Mouse (Mus musculus) lung, embryonic 14.5 days (tissue): ENCODE data around the gene Olfr1255. TPM values are rescaled to one million over a fixed set of nuclear protein-coding genes. Genes with fewer than 3 reads are reported as not detected.

Experiments
- ATAC-seq: fragments of 200-750 bp; cut with Nextera tagmentation; 2 replicates; pipeline ENCODE4 v1.8.0; 2017; ENCODE audit warnings: mild to moderate bottlenecking, moderate TSS enrichment, moderate library complexity; ENCODE audit not compliant: insufficient read depth
- DNase-seq: peaks from one replicate; pipeline ENCODE4 v3.0.0-alpha.2; 2015
- H3K27ac ChIP-seq: fragments of 300-500 bp; sonication (generic); 2 replicates; pipeline ENCODE4 v1.5.1; 2014; ENCODE audit warnings: low read depth, mild to moderate bottlenecking, moderate library complexity
- H3K27me3 ChIP-seq: fragments of 300-500 bp; sonication (generic); 2 replicates; pipeline ENCODE4 v1.6.1; 2014; ENCODE audit warnings: low read length, control low read depth; ENCODE audit not compliant: insufficient read depth
- H3K36me3 ChIP-seq: fragments of 300-500 bp; sonication (generic); 2 replicates; pipeline ENCODE4 v1.6.1; 2014; ENCODE audit warnings: control low read depth; ENCODE audit not compliant: insufficient read depth
- H3K4me1 ChIP-seq: fragments of 300-500 bp; sonication (generic); 2 replicates; pipeline ENCODE4 v1.6.1; 2014; ENCODE audit warnings: antibody characterized with exemption, control low read depth; ENCODE audit not compliant: insufficient read depth
- H3K4me2 ChIP-seq: fragments of 300-500 bp; sonication (generic); 2 replicates; pipeline ENCODE4 v1.6.1; 2014; ENCODE audit warnings: mild to moderate bottlenecking
- H3K4me3 ChIP-seq: fragments of 300-500 bp; sonication (generic); 2 replicates; pipeline ENCODE4 v1.5.1; 2014; ENCODE audit warnings: low read depth, low read length
- H3K9ac ChIP-seq: fragments of 300-500 bp; sonication (generic); 2 replicates; pipeline ENCODE4 v1.6.1; 2014
- H3K9me3 ChIP-seq: fragments of 300-500 bp; sonication (generic); 2 replicates; pipeline ENCODE4 v1.6.1; 2016; ENCODE audit warnings: low read depth, low read length, control low read depth
- CTCF ChIP-seq: IDR thresholded peaks from 2 replicates; pipeline ENCODE4 v1.5.1; 2016; ENCODE audit warnings: antibody characterized with exemption, low read depth
- WGBS: fragments of 180-500 bp; shearing (Covaris S2); extraction: QIAGEN DNeasy Blood & Tissue Kit; methylation state at CpG from one replicate; pipeline ENCODE4 v1.1.7; 2014; 5-methylcytosine and 5-hydroxymethylcytosine counted together
- polyA plus RNA-seq: library from polyadenylated mRNA; unstranded; fragments of >200 nt; fragmentation: Nextera tagmentation; extraction: Ambion mirVana; gene quantifications from 2 replicates; pipeline ENCODE4 v1.2.1, GENCODE M21; 2014

Gene Olfr1255
- not detected in 2 replicates for polyA plus RNA-seq

DNA sequence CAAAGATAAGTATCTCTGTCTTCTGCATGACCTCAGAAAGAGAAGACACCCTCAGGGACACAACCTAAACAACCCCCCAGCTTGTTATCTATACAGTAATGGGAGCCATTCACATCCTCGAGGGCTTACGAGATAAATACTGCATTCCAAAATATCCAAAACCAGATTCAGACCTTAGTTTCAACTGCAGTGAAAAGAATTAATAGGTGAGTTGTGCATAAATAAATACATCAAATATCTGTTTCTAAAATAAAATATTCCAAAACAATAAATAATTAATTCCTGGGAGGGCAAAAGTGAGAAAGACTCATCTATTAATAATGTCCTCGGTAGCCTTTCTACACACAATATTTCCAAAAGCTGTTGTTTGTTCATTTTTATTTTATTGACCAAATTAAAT, at the start of gene Olfr1255:
Olfr1255 (plus strand) TSS at position 301 of the 400 bp plus-strand sequence.
- H3K4me3 ChIP-seq, result no peak within 1 kb of the TSS
- no peaks in the 10 kb centered on the region for H3K27me3 ChIP-seq
- H3K4me1 ChIP-seq, result no peaks in the 10 kb centered on the region
- TF ChIP-seq CTCF, result no peak
- H3K9me3 ChIP-seq, result no peaks in the 10 kb centered on the region
- H3K36me3 ChIP-seq, result no peaks in the 10 kb centered on the region
- DNase-seq (no peak), ATAC-seq (no peak)
- H3K9ac ChIP-seq, result no peak within 1 kb of the TSS
- WGBS, result 66% methylated on average over 3 of the region's 3 CpGs
- H3K4me2 ChIP-seq, result no peak within 1 kb of the TSS
- H3K27ac ChIP-seq, result no peak within 1 kb of the TSS

DNA sequence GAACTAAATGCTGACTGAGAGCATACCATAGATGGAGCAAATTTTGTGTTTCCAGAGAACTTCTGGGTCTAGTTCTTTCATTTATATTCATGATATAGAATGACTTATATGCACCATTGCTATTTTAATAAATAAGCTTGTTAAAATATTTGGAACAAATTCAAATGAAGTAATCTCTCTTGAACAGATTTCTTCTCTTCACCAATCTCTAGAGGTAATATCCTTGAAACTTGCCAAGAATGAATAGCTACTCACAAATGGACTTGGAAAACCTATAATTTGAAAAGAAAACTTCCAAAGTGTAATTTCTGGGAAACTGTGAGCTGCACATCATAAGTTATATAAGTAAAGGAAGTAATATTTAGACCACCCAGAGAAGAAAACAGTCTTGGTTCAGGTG, 18.3 kb upstream of the Olfr1255 start, which contains the start of gene Olfr1254:
Olfr1254 (minus strand) TSS at position 101 of the 400 bp plus-strand sequence.
- Histone ChIP-seq H3K4me1 (no peaks in the 10 kb centered on the region), H3K4me3 (no peak within 1 kb of the TSS)
- ATAC-seq, result no peak

DNA sequence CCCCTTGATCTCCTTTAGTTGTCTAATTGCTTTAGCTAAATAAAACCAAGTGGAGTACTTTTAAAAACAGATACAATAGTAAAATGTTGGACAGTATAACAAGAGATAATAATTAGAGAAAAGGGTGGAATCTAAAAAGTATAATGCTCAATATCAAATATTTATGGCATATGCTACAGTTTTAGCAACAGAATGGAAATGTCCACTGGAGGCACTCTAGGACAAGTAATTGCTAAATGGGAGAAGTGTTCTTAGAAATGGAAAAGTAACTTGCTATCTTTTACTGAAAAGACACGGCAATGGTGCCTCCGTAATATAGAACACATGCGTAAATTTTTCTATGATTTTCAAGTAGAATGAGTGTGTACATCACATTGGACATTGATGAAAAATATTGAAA, 12.3 kb upstream of the Olfr1255 start:
- 88% methylated on average over 3 of the region's 3 CpGs for WGBS
- DNase-seq, result no peak
- Histone ChIP-seq H3K4me3 (no peak overlapping the region), H3K4me1 (no peaks in the 10 kb centered on the region), H3K27me3 (no peaks in the 10 kb centered on the region), H3K4me2 (no peak overlapping the region), H3K9ac (no peak overlapping the region), H3K27ac (no peak overlapping the region), H3K9me3 (no peaks in the 10 kb centered on the region), H3K36me3 (no peaks in the 10 kb centered on the region)
- ATAC-seq, result no peak
- no peak for TF ChIP-seq CTCF

More for the DNA sequence above, 18.3 kb upstream of the Olfr1255 start, which contains the start of gene Olfr1254:
- no peak for DNase-seq
- no peaks in the 10 kb centered on the region for H3K27me3 ChIP-seq
- no peak within 1 kb of the TSS for H3K9ac ChIP-seq
- no peak within 1 kb of the TSS for H3K4me2 ChIP-seq
- no peaks in the 10 kb centered on the region for H3K9me3 ChIP-seq
- no peak for TF ChIP-seq CTCF
- no peak within 1 kb of the TSS for H3K27ac ChIP-seq
- H3K36me3 ChIP-seq, result no peaks in the 10 kb centered on the region

DNA sequence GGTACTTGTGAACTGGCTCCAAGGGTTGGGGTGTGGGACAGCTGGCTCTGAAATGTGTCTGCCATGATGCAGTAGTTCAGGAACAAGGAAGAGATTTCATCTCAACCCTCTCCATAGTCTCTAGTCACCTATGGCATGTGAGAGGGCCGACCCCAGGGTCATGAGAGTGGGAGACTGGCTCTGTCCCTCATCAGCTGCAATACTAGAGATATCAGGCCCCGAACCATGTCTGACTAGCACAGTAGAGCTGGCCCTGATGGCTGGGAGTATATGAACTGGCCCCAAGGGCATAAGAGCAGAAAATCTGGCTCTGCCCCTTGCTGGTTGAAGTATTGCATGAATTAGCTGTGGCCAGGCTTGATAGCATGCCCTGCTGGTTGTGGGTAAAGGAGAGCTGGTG, 1.1 kb upstream of the Olfr1255 start:
- Histone ChIP-seq H3K4me3 (no peak overlapping the region), H3K9me3 (no peaks in the 10 kb centered on the region), H3K36me3 (no peaks in the 10 kb centered on the region), H3K27me3 (no peaks in the 10 kb centered on the region), H3K27ac (no peak overlapping the region), H3K9ac (no peak overlapping the region), H3K4me2 (no peak overlapping the region), H3K4me1 (no peaks in the 10 kb centered on the region)
- ATAC-seq (no peak), DNase-seq (no peak)
- WGBS, result 77% methylated on average over 2 of the region's 2 CpGs
- TF ChIP-seq CTCF, result no peak

DNA sequence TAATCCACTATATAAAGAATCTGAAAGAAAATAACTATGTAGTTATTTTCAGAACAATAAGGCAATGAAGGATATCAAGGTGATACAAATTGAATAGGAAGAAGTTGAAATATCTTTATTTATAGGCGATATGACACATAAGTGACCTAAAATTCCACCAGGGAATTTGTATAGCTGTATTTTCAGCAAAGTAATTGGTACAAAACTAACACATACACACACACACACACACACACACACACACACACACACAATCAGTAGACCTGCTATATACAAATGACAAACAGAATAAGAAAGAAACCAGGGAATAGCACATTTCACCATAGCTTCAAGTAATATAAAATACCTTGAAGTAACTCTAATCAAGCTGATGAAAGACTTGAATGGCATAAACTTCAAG, 8.4 kb downstream of the Olfr1255 start:
- WGBS, result 84% methylated on average over 1 of the region's 1 CpGs
- Histone ChIP-seq H3K27ac (no peak overlapping the region), H3K4me1 (no peaks in the 10 kb centered on the region), H3K4me3 (no peak overlapping the region), H3K9me3 (no peaks in the 10 kb centered on the region), H3K4me2 (no peak overlapping the region), H3K27me3 (no peaks in the 10 kb centered on the region), H3K36me3 (no peaks in the 10 kb centered on the region), H3K9ac (no peak overlapping the region)
- DNase-seq (no peak), ATAC-seq (no peak)
- no peak for TF ChIP-seq CTCF

DNA sequence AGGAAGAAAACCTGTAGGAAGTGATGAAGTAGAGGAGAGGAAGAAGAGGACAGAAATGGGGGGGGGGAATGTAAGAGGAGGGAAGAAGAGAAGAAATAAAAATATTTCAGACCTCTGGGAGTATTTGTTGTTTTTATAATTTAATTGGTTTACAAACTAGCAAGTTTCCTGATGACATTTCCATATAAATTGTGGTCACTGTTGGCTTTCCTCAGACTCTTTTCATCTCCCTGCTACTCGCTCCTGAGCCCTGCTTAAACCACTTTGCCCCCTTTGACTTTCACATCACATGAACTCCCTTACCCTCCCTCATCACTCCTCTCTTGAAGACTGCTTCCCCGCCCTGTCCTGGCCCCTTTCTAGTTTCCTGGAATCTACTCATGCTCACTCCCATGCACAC, 29.6 kb downstream of the Olfr1255 start, which contains the start of gene Olfr1256:
Olfr1256 (minus strand) TSS at position 101 of the 400 bp plus-strand sequence.
- DNase-seq (no peak), ATAC-seq (no peak)
- H3K9me3 ChIP-seq, result no peaks in the 10 kb centered on the region
- no peaks in the 10 kb centered on the region for H3K4me1 ChIP-seq
- H3K36me3 ChIP-seq, result no peaks in the 10 kb centered on the region
- no peak within 1 kb of the TSS for H3K4me3 ChIP-seq
- no peak within 1 kb of the TSS for H3K4me2 ChIP-seq
- H3K27me3 ChIP-seq, result no peaks in the 10 kb centered on the region
- no peak for TF ChIP-seq CTCF
- no peak within 1 kb of the TSS for H3K9ac ChIP-seq
- H3K27ac ChIP-seq, result no peak within 1 kb of the TSS
- WGBS, result 53% methylated on average over 2 of the region's 2 CpGs

DNA sequence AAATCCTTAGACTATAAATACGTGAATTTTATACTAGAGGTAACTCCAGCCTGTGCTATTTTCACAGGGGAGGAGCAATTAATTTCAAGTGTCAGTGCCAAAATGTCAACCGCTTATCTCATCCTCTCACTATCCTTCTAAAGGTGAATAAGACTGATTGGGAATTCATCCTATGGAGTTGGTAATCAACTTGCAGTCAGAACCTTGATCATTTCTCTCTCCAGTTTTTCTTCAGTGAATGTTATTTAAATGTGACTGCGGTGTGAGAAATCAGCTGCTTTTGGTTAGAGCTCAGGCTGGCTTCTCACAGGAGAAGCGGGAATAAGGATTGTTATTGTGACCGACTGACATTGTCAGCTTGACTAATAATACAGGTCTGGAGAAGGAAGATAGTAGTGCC, 36.3 kb downstream of the Olfr1255 start, which contains the start of gene Olfr48:
Olfr48 (minus strand) TSS at position 101 of the 400 bp plus-strand sequence.
- ATAC-seq (no peak), DNase-seq (no peak)
- TF ChIP-seq CTCF, result no peak
- no peaks in the 10 kb centered on the region for H3K9me3 ChIP-seq
- no peaks in the 10 kb centered on the region for H3K4me1 ChIP-seq
- no peaks in the 10 kb centered on the region for H3K36me3 ChIP-seq
- H3K4me3 ChIP-seq, result no peak within 1 kb of the TSS
- H3K4me2 ChIP-seq, result no peak within 1 kb of the TSS
- WGBS, result 65% methylated on average over 5 of the region's 5 CpGs
- H3K27ac ChIP-seq, result no peak within 1 kb of the TSS
- H3K27me3 ChIP-seq, result no peaks in the 10 kb centered on the region
- no peak within 1 kb of the TSS for H3K9ac ChIP-seq

DNA sequence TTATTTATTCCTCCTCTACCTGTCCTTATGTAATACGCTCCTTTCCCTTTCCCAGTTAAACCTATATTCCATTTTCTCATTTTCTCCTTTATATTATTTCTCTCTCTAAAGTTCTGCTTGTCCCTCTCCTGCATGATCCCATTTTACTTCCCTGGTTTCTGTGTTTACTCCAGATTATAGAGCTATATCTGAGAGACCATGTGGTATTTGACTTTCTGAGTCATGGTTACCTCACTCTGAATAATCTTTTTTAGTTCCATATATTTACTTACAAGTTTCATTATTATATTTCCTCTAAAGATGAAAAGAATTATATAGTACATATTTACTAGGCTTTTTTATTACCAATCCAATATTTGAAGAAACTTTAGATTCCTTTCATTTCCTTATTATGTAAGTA, 37.4 kb downstream of the Olfr1255 start:
- Histone ChIP-seq H3K4me2 (no peak overlapping the region), H3K9ac (no peak overlapping the region), H3K9me3 (no peaks in the 10 kb centered on the region), H3K36me3 (no peaks in the 10 kb centered on the region), H3K4me1 (no peaks in the 10 kb centered on the region), H3K27ac (no peak overlapping the region), H3K27me3 (no peaks in the 10 kb centered on the region), H3K4me3 (no peak overlapping the region)
- TF ChIP-seq CTCF, result no peak
- ATAC-seq (no peak), DNase-seq (no peak)
- WGBS, result 91% methylated on average over 1 of the region's 1 CpGs

Other genes starting within 250 kb of the Olfr1255 start
- not detected in 2 replicates for gene Olfr1245, start 233.6 kb upstream of the Olfr1255 start, polyA plus RNA-seq
- not detected in 2 replicates for gene Olfr1246, start 218.9 kb upstream of the Olfr1255 start, polyA plus RNA-seq
- not detected in 2 replicates for gene Olfr1247, start 197.9 kb upstream of the Olfr1255 start, polyA plus RNA-seq
- not detected in 2 replicates for gene Olfr1248, start 193.8 kb upstream of the Olfr1255 start, polyA plus RNA-seq
- not detected in 2 replicates for gene Olfr1249, start 177.1 kb upstream of the Olfr1255 start, polyA plus RNA-seq
- gene Olfr1250, start 150.6 kb upstream of the Olfr1255 start, polyA plus RNA-seq, result not detected in 2 replicates
- not detected in 2 replicates for gene Olfr1251, start 140.1 kb upstream of the Olfr1255 start, polyA plus RNA-seq
- gene Olfr1252, start 87.0 kb upstream of the Olfr1255 start, polyA plus RNA-seq, result not detected in 2 replicates
- gene Olfr1253, start 55.0 kb upstream of the Olfr1255 start, polyA plus RNA-seq, result not detected in 2 replicates
- not detected in 2 replicates for gene Olfr1254, start 18.4 kb upstream of the Olfr1255 start, polyA plus RNA-seq
- not detected in 2 replicates for gene Olfr1256, start 29.5 kb downstream of the Olfr1255 start, polyA plus RNA-seq
- not detected in 2 replicates for gene Olfr48, start 36.2 kb downstream of the Olfr1255 start, polyA plus RNA-seq
- not detected in 2 replicates for gene Olfr1257, start 66.4 kb downstream of the Olfr1255 start, polyA plus RNA-seq
- gene Olfr1258, start 115.3 kb downstream of the Olfr1255 start, polyA plus RNA-seq, result not detected in 2 replicates
- not detected in 2 replicates for gene Olfr1259, start 136.6 kb downstream of the Olfr1255 start, polyA plus RNA-seq
- gene Olfr1260, start 162.3 kb downstream of the Olfr1255 start, polyA plus RNA-seq, result not detected in 2 replicates
- gene Olfr1261, start 179.2 kb downstream of the Olfr1255 start, polyA plus RNA-seq, result not detected in 2 replicates
- not detected in 2 replicates for gene Olfr1262, start 188.1 kb downstream of the Olfr1255 start, polyA plus RNA-seq
- gene Olfr1263, start 200.1 kb downstream of the Olfr1255 start, polyA plus RNA-seq, result not detected in 2 replicates
- gene Olfr1264, start 213.5 kb downstream of the Olfr1255 start, polyA plus RNA-seq, result not detected in 2 replicates
- gene Olfr1265, start 223.3 kb downstream of the Olfr1255 start, polyA plus RNA-seq, result not detected in 2 replicates